Mouse (Mus musculus): Measurements from ENCODE around the gene Fbxl19.

DNA sequence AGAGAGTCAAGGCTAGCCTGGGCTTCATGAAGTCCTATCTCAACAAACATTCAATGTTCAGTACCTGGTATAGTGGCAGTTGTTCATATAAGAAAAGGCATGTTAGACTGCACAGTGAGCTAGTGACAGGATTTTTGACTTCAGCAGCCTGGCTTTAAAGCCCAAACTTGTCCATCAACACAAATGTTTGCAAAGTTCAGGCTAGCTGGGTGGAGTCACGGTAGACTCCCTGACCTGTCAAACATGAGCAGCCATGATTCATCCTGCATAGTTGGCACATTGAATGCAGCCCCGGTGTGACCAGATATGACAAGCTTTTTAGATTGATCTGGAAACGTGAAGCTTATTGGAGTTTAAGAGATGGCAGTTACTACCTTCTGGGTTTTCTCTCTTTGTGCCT lies 27.7 kb downstream of the Fbxl19 start:
- TF ChIP-seq CTCF (IDR thresholded peaks at IDR 0.05; ENCODE audit: control insufficient read depth, insufficient read depth, insufficient replicate concordance, low read depth, low read length) (no peak), POLR2A (IDR thresholded peaks at IDR 0.05; ENCODE audit: control insufficient read depth, low read depth, low read length) (no peak)
